Mouse (Mus musculus): ENCODE data around the gene Trim56.

- TF ChIP-seq CTCF (IDR thresholded peaks at IDR 0.05) (peak; percentile 67), EP300 (IDR thresholded peaks at IDR 0.05) (no peak)
Measured at GRCm38 (mm10) chr5:137061809-137062481, 54.1 kb downstream of the Trim56 start.

All from lung, postnatal 0 days (tissue).